Mouse (Mus musculus) mouse trophoblast stem cell (cell line): ENCODE data around the gene Vcl.

Source experiments
- in situ Hi-C, 2 experiments: fragments of 300-500 bp; cut with MseI, MboI; formaldehyde crosslinking; loops; 2 replicates in 1 of 2; 3 replicates in 1 of 2; pipeline ENCODE4 v1.15.1; 2025

Vcl gene

DNA sequence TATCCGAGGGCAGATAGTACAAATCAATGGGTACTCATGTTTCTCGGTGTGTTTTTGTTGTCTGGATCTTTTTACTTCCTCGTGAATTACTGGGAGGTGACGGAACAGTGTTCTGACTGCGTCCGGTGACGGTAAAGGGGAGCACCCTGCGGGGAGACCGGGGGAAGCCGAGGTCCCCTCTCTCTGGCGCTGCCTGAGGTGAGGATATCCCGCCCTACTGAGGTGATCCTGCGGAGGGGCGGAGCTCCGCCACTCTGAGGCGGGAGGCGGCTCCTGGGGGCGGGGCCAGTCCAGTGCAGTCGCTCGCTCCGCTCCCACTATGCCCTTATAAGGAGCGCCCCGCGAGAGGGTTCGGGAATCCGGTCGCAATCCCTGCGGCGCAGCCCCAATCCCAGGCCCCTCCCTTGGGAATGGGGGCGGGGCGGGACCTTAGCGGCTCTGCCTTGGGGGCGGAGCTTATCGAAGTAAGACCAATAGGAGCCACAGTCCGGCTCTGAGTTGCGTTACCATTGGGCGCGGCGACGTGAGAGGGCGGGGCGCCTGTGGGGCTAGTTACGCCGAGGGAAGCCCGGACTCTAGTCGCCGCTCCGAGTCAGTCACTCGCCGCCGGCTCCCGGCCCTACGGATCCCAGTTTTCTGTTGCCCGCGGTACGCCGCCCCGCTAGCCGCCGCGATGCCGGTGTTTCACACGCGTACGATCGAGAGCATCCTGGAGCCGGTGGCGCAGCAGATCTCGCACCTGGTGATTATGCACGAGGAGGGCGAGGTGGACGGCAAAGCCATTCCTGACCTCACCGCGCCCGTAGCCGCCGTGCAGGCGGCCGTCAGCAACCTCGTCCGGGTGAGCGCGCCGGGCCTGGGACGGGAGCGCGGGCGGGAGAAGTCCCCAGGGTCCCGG is at the start of gene Vcl:
Vcl (plus strand) TSS at position 551 of the 898 bp plus-strand sequence.
- in situ Hi-C loops = no loop called here

DNA sequence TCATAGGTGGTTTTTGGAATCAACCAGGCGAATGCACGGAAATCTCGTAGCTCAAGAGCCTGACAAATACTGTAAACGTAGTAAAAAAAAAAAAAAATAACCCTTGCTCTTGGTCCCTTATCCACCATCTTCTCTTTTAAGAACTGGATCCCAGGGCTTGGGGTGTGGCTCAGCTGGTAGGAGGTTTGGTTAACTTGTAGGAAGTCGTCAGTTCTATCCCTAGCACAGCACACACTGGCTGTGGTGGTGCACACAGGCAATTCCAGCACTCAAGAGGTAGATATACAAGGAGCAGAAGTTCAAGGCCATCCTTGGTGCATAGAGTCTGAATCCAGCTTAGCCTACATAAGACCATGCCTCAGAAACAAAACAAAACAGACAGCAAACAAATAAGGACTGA is 44.5 kb upstream of the Vcl start:
- in situ Hi-C loops = no loop called here

DNA sequence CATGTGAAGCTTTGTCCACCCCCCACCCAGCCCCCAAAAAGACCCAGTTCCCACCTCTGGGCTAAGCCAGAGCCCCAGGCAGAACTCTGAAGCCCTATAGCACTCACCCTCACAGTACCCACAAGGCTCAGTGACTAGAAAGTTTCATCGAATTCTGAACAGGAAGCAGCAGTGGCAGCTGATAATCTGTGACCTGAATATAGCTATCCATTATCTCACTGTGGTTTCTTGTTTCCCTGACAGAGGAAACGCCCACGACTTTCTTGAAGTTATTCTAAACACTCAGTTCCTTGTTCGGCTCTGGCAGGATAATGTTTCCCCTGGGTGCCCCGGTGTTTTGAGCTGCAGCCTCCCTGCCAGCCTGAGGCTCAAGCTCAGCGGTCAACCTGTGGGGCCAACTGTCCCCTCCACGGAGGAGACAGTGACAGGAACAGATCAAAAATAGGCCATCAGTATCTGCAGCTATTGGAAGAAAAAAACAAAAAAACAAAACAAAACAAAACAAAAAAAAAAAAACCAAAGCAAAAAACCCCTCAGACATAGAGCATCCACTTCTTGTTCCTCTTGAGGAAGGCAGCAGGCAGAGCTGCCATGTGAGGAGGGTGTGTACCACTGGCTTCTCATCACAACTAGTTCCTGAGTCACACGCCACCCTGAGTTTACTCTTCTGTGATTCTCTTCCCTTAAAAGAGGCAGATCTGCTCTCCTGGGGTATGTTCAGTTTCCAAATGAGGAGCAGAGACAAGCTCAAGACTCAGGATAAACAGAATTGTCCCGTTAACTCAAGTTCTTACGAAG is 43.9 kb upstream of the Vcl start:
- in situ Hi-C loops = no loop called here

DNA sequence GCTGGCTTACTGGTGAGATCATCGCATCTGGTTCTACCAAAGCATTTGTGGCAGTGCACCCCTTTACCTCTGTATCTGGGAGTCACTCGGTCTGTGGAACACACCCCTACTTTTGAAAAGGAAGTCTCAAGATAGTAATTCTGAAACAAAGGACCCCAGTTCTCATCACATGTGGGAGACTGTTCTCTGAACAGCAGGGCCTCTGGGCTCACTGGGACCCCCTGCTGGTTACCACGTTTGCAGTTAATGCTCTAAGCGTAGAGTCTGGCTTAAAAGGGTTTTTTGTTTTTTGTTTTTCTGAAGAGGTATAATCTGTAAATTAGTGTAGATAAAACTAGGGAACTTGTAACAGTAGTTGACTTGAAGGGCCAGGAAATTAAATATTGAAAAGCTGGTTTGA is 42.9 kb upstream of the Vcl start:
- in situ Hi-C loops = no loop called here

DNA sequence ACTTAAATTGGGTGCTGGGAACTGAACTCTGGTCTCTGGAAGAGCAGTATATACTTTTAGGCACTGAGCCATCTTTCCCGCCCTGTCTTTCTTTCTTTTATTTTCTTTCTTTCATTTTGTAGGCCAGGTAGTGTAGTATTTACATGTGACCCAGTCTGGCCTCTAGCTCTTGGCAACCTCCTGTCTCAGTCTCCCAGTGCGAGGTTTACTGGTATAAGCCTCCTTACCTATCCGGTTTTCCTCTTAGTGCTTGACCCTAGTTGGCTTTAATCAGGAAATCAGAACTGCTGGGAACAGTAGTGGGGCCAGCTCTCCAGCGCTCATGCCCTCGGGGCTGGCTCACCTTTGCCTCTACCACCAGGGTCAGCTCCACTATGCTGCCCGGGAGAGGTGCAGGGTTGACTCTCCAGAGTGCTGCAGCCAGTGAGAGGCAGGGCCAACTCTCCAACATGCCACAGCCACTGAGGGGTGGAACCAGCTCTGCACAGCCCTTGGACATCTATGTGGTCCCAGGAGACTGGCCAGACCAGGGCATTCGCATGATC is 41.6 kb upstream of the Vcl start:
- in situ Hi-C loops = no loop called here

DNA sequence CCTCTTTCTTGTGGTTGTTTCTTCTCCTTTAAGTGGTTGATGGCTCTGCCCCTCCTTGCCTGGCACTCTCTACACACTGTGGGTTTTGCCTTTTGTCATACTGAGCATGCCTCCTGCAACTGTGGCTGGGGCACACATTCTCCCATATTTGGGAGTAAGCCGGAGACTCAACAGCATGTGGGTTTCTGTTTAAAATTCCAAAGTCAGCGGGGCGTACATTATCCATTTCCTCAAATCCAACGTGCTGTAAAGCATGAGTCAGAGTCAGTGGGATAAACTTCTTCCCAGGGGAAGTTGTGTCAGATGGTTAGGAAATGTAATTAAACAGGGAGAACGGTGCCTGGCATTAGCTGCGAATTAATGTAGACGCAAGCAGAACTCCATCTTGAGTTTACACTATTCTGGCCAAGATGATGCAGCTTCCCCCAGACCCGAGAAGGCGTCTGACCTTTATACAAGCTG is 37.2 kb upstream of the Vcl start:
- in situ Hi-C loops = no loop called here

DNA sequence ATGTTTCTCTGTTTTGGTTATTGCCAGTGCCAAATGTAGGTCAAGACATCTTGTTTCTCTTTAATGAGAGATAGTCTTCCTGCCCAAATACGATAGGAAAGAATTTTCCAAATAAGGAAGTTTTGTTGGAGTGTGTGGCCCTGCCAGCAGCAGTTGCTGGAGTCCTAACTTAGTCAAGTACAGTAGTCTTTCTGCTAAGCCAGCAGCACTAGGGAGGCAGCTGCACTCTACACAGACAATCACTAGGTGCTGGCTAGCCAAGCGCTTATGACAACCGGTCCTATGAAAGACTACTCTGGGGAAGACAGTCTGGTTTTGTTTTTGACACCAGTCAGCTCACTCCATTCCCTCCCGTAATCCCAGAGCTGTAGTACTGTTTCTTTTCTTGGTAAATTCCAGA is 35.4 kb upstream of the Vcl start:
- in situ Hi-C loops = no loop called here

DNA sequence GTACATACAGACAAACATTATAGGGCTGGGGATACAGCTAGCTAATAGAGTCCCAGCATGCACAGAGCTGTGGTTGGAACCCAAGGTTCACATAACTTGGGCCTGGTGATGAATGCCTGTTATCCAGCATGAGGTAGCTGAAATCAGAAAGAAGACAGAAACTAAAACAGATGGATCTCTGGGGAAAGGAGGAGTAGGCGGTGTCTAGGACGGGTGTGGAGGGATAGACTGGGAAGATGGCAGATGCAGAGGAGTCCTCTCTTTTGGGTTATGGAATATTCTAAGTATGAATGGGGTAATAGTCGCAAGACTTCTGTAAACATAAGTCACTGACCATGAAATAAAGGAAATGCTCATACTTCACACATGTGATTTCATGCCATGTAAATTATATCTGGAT is 27.9 kb upstream of the Vcl start:
- in situ Hi-C loops = no loop called here

DNA sequence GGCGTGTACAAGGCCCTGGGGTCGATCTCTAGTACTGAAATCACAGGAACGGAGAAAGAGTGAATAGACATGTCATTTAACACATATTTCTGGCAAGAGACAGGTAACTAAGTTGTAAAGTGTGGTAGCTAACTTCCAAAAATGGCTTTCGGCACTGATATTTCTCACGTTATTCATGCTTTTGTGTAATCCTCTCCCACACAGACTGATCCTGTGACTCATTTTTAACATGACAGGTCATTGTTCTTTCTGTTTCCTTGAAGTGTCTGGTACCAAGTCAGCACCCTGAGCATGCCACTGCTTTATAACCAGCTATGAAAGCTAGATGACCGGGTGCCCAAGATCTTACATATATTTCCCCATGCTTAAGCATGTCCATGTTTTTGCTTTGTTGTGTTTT is 26.1 kb upstream of the Vcl start:
- in situ Hi-C loops = no loop called here

DNA sequence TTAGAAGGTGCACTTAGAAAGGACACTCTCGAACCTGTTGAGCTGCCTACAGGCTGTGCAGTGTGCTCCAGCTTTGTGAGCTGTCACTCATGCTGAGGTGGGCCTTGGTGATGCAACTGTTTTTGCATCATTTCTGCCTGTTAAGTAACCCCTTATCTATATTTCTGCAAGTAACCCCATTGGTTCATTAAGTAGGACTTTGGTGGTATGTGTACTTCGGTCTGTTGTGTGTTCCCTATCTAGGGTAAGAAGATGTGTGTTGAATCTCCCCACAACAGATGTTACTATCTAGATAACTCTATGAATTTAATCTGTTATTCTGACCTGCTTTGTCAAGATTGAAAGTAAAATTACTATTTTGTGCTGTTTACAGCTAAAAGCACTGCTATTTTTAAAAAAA is 17.4 kb upstream of the Vcl start:
- in situ Hi-C loops = no loop called here

DNA sequence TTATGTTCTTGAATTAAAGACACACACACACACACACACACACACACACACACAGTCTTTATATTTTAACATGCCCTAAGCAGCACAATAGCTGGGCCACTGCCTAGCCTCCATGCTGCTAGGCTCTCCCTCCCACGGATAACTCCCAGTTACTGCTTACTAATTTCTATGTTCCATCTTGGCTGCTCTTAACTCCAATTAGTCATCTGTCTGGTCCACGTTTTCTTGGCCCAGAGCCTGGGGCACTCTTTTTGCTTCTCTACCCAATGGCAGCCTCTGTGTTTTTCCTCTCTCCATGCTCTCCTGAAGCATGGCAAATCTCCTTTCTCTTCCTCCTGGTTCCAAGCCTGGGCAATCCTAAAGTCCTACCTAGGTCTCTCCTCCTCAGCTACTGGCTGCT is 14.8 kb upstream of the Vcl start:
- in situ Hi-C loops = no loop called here

DNA sequence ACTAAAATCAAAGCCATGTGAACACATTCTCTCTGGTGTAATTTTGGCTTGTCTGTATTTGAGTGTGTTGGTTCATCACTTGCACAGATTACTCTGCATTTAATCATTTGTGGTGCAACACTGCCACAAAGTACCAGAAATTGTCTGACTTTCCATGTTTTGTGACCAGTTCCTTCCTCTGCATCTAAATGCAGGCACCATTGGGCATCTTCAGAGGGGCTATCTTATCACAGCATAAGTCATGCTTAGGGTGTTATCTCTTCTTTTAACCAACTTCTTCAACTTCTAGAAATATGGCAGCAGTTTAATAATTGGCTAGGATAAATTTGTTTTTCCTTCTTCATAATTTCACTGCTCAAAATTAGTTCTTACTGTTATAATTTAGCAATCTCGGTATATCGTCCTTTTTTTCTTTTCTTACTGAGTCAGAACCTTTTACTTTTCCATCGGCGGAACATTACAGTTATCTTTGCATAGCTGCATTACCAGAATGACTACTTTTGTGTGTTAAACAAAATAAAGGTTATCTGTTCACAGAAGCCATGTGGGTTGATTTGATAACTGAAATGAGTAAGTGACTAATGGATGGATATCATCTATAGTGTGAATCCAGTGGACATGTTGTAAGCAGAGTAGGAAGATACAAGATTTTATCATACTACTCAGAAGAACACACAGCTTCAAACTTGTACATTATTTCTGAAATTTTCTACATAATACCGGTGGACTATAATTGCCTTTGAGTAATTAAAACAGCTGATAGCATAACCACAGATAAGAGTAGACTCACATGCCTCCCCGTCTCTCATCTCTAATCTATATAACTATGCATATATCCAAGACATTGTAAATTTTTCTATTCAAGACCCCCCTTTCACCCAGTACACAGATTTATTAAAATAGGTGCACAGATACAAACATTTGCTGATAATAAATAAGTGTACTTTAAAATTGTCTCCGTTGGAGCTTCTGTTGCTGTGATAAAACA is 12.3 kb upstream of the Vcl start:
- in situ Hi-C loops = no loop called here

DNA sequence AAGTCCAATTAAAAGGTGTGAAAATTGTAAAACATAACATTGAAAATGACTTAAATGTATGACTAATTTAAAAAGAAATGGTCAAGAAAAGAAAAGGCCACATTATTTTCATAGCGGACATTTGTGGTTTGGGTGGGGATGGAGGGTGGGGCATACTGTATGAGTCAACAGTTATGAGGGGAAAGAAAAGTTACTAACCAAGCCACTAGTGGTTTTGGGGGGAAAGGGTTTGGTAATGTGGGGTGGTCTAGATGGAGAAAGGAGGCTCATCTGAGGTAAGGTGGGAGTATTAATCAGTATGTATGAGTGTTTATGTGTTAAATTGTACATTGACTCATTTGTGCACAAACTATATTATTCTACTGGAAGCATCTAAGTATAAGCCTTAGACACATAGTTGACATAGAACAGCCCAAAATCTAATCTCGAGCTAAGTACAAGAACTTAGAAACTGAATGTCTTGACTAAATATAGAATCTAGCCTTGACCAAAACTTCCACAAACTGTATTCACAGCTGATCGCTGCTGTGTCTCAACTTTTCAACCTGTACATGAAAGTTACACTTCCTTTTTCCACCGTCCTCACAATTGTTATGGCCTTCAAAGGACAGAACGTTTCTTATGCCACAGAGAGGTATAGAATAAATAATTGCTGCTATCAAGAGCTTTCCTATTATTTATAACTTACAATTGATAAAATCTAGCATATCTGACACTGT is 5.0 kb upstream of the Vcl start:
- in situ Hi-C loops = no loop called here

DNA sequence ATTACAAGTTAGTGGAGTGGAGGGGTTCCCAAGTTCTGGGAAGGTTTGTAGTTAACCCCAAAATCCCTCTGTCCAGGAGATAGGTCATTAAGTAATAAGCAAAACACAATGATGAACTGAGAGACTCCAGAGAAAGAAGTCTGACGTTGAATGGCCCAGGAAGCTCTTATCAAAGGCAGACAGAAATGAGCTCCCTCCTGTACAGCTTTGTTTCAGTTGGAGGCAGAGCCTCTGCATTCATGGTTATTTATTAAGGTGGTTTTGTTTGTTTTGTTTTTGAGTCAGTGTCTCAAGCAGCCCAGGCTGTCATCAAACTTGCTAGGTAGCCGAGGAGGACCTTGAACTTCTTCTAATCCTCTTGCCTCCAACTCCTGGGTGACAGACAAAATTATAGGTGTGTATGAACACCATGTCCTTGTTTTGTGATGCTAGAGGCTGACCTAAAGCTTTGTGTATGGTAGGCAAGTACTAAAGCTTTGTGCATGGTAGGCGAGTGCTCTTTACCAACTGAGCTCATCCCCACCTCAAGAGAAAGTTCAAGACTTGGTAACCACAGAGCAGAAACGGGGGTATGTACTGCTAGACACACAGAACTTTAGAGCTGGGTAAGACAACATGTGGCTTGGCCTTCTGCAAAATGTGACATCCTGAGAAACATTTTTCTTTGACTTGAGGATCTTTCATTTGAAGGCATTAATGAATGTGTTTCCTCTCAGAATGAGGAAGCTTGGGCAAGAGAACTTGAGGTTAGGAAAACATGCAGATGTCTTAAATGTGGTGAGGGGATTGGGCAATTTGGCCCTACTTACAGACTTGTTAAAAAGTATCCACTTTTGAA is 1.5 kb upstream of the Vcl start:
- in situ Hi-C loops = no loop called here

DNA sequence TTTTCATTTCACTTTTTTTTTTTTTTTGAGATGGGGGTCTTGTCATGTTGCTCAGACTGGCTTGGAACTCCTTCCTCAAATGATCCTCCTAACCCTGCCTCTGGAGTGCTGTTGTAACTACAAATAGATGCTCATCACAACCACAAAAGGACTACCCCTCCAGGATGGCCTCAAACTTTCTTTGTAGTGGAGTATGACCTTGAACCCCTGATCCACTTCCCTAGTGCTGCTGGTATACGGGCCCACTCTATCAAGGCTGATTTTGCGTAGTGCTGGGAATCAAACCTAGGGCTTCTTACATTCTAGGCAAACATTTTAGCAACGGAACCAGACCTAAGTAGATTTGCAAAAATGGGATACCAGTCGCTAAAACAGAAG is 901 bp upstream of the Vcl start:
- in situ Hi-C loops = no loop called here

DNA sequence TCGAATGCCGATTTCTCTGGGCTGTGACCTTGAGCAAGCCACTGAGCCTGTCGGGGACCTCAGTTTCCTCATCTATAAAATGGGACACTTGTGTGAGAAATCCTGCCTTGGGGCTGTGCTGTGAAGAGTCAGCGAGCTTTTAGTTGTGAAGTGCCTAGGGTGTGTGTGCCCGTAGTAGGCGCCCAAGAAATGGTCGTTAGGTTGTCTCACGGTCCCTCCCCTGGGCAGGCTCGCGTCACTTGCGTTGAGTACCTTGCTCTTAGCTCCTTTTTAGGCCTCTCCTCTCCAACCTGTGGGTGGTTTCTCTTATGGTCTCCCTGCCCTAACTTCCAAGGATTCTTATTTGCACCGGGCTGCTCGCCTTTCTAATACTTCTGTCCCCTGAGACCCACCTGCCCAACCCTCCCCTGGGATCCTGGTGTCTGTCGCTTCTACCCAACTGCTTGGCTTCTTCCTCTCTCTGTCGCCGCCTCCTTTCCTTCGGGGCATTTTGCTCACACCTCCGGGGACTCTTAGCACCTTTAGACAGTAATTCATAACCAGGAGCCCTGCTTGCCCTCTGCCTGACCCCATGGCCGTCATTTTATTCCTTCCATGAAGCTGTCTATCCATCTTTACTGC is 726 bp downstream of the Vcl start:
- in situ Hi-C loops = no loop called here

DNA sequence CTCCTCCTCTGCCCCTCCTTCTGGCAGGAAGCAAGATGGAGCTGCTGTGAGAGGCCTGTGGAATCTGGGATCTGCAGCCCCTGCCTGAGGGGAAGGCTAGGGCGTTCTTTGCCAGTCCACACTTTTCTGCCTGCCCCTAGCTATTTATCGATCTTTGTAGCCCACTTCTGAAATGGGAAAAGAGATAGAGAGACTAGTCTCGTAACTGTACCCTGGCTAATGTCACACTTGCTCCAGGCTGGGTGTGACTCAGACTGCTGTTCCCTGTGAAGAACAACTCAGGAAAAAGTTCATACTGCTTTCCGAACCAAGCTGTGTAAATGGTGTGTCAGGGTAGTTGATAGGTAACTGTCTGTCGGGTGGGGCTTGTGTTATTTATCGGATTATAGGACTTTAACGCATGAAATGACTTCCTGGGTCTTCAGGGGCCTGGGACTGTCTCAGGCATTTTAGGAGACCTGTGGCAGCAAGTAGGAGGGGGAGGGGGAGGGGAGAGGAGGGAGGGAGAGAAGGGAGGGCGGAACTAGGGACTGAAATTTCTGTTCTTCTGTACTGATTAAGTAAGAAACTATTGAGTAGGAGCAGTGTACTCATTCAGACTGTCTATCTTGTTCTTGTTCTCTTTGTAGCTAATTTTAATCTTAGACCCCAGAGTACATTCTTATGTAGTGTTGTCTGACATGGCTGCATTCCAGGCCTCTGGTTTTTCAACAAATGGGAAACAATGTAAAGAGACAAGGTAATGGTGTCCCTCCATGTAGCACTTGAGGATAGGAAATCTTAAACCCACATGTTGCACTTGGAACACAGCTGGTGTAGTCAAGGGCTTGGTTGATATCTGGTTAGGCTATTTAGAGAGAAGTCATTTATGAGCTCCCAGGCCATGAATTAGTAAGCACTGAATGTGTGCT is 1.5 kb downstream of the Vcl start:
- in situ Hi-C loops = no loop called here

DNA sequence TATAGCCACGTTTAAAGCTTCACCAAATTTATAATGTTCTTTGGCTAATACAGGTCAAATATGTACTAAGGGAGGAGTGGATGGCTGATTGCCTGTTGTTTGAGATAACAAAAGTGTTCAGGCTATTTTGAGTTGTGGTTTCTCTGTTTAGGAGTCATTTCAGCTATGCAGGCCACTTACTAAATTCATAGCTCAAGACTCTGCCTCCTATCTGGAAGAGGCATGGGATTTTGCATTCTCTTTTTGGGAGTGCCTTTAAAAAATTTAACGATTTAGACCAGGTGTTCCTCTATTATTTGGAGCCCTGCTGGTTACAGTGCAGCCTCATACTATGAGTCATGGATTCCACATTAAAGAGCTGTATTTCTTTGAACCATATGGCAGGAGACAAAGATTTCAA is 9.2 kb downstream of the Vcl start:
- in situ Hi-C loops = no loop called here
